Mouse (Mus musculus) small intestine, adult 2 months (tissue): ENCODE measurements around the gene Tubgcp3.
A peak's percentile ranks its signal among the peaks of the same experiment; 100 is the strongest.

ENCODE experiments used
- CTCF ChIP-seq: fragments of 200-500 bp; IDR thresholded peaks from 2 replicates; pipeline ENCODE4 v1.5.1; 2012; ENCODE audit warnings: low read depth, mild to moderate bottlenecking, control low read depth, inconsistent platforms, low read length, moderate library complexity, mixed read lengths; ENCODE audit not compliant: insufficient replicate concordance, insufficient read length; ENCODE audit errors: extremely low read depth
- POLR2A ChIP-seq: fragments of 200-500 bp; IDR thresholded peaks from 2 replicates; pipeline ENCODE4 v1.6.1; 2012; ENCODE audit warnings: low read depth, mild to moderate bottlenecking, control low read depth, inconsistent platforms, low read length, moderate library complexity

- TF ChIP-seq CTCF: peak; percentile 59; the same call in 1 of the 2 replicates
- no peak for TF ChIP-seq POLR2A
Measured at GRCm38 (mm10) chr8:12629079-12629478, 43.0 kb downstream of the Tubgcp3 start.
